Mouse (Mus musculus): ENCODE measurements around the gene Asxl1. TPM values are rescaled to one million over a fixed set of nuclear protein-coding genes. Genes with fewer than 3 reads are reported as not detected.
A peak's percentile ranks its signal among the peaks of the same experiment; 100 is the strongest.

Gene Asxl1
- polyA plus RNA-seq, 1 experiment from 2014 or later, result 19.6 TPM

DNA sequence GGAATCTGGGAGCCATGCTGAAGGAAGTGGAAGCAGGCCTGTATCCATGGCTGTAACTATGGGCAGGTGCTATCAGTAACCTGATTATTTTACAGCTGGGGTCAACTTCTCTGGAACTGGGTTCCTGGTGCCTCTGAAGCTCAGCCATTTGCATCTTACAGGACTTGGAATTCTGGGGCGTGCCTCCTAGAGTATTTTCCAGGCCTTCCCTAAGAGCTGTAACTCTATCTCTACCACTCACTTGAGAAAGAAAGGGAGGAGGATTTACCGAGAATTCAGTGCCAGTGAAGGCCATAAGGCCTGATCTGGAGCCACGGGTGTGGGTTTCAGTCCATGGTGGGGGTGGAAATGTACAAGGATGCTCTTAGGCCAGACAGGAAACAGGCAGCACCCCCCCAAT, 95.6 kb downstream of the Asxl1 start:
- DNase-seq (ENCODE audit: low spot score, missing footprints) (no peak), ATAC-seq (ENCODE audit: low FRiP score) (no peak)
- Histone ChIP-seq H3K36me3 (ENCODE audit: control insufficient read depth, insufficient read depth, low read length) (no peaks in the 10 kb centered on the region), H3K27ac (ENCODE audit: low read depth, low read length) (no peak overlapping the region), H3K27me3 (ENCODE audit: control insufficient read depth, insufficient read depth, low read length) (no peaks in the 10 kb centered on the region), H3K4me3 (ENCODE audit: low read depth, low read length) (no peak overlapping the region), H3K9ac (ENCODE audit: low read length) (no peak overlapping the region; the same call in 1 of the 2 replicates), H3K4me1 (ENCODE audit: control insufficient read depth, insufficient read depth, low read length) (peaks cover 45% of the 10 kb centered on the region), H3K9me3 (ENCODE audit: control insufficient read depth, low read length) (no peaks in the 10 kb centered on the region), H3K4me2 (no peak overlapping the region)
- WGBS, result 37% methylated on average over 3 of the region's 3 CpGs

DNA sequence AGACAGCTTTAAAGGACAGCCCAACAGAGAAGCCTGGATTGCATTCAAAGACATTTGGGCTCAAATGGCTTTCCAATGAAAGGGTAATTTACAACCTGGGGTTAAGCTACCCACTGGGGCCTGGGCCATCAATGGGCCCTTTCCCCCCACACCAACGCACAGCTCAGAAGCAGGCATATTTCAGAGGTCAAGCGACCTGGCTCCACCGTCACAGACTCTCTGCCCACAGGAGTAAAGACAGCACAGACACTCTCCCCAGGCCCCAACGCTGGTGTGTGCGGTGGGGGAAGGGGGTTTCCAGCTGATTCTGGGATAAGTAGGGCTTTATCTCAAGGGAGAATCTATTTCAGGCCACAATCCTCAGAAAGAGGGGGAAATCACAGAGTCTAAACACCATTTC, 97.1 kb downstream of the Asxl1 start:
- Histone ChIP-seq H3K9me3 (ENCODE audit: control insufficient read depth, low read length) (no peaks in the 10 kb centered on the region), H3K4me2 (peak overlapping the region; percentile 99), H3K36me3 (ENCODE audit: control insufficient read depth, insufficient read depth, low read length) (no peaks in the 10 kb centered on the region), H3K9ac (ENCODE audit: low read length) (peak overlapping the region; percentile 73), H3K4me1 (ENCODE audit: control insufficient read depth, insufficient read depth, low read length) (peaks cover 31% of the 10 kb centered on the region), H3K27ac (ENCODE audit: low read depth, low read length) (peak overlapping the region; percentile 93; the same call in 1 of the 2 replicates), H3K27me3 (ENCODE audit: control insufficient read depth, insufficient read depth, low read length) (no peaks in the 10 kb centered on the region), H3K4me3 (ENCODE audit: low read depth, low read length) (peak overlapping the region; percentile 87)
- no peak for ATAC-seq (ENCODE audit: low FRiP score)
- no peak for DNase-seq (ENCODE audit: low spot score, missing footprints)
- 4% methylated on average over 5 of the region's 5 CpGs for WGBS

DNA sequence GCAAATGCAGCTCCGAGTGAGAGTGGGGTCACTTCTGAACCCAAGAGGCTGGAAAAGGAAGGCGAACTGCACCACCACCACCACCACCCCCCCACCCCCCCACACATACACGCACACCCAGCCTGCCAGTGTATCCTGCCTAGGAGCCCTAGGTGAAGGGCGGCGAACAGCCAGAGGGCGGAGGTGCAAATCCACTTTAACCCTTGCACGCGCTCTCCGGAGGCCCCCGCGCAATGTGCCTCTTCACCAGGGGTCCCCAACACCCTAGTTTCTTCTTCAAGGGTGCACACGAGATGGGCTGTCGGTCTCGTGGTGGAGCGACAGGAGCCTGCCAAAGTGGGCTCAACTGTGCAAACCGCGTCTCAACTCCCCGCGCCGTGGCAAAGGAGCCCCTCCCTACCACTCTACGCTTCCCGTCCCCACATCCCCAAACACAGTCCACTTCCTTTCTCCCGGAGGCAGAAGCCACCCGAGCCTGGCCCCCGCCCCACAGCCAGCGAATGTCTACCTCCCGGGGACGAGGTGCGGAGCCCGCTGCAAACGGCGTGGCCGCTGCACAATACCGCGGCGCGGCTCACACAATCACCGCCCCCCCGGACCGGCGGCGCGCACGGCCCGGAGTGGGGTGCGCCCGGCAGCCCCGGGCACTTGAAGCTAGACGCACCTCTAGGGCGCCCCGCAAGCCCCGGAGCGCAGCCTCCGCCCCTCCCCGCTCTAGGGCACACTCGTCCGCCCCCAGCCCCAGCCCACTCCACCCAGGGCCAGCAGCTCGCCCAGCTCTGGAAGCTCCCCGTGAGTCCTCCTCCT, 98.0 kb downstream of the Asxl1 start:
- Histone ChIP-seq H3K36me3 (ENCODE audit: control insufficient read depth, insufficient read depth, low read length) (no peaks in the 10 kb centered on the region), H3K4me3 (ENCODE audit: low read depth, low read length) (peak overlapping the region; percentile 87), H3K27ac (ENCODE audit: low read depth, low read length) (peak overlapping the region; percentile 93), H3K4me2 (peak overlapping the region; percentile 99), H3K9me3 (ENCODE audit: control insufficient read depth, low read length) (no peaks in the 10 kb centered on the region), H3K4me1 (ENCODE audit: control insufficient read depth, insufficient read depth, low read length) (peaks cover 31% of the 10 kb centered on the region), H3K27me3 (ENCODE audit: control insufficient read depth, insufficient read depth, low read length) (no peaks in the 10 kb centered on the region), H3K9ac (ENCODE audit: low read length) (peak overlapping the region; percentile 73)
- DNase-seq (ENCODE audit: low spot score, missing footprints) (peak; percentile 97), ATAC-seq (ENCODE audit: low FRiP score) (peak; percentile 65)
- WGBS, result under 1% methylated on average over 55 of the region's 59 CpGs

DNA sequence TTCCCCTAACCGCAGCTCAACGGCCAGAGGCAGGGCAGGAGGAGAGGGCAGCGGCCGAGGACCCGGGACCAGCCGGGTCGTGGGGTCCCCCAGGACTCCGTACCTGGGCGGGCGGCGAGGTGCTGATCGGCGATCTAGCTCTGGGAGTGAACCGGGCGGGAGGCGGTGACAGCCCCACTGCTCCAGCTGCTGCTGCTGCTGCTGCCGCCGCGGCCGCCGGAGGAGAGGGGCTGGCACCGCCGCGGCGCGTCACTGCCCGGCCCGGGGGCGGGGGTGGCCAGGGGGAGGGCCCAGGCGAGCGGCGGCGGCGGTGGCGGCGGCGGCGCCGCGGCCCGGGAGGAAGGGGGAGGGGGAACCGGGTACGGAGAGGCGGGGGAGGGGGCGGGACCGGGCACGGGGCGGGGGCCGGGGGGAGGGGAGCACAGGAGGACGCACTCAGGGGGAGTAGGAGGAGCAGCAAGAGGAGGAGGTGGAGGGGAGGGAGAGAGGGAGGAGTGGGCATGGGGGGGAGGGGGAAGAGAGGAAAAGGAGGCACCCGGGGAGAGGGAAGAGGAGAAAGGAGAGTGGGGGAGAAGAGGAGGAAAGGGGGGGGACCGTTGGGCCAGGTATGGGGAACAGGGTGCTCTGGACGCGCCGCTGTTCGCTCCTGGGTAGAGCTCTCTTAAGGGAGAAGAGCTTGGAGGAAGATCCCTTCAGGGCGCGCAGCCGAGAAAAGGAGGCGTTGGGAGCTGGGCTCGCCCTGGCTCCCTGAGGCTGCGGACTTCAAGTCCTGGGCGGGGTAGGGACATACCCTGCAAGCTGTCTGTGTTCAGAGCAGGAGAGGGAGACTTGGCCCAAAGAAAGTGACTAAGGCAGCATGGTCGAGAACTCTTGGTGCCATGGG, 98.9 kb downstream of the Asxl1 start:
- 0% methylated on average over 31 of the region's 64 CpGs for WGBS
- Histone ChIP-seq H3K4me3 (ENCODE audit: low read depth, low read length) (peak overlapping the region; percentile 87), H3K9ac (ENCODE audit: low read length) (peak overlapping the region; percentile 73), H3K27ac (ENCODE audit: low read depth, low read length) (peak overlapping the region; percentile 93), H3K27me3 (ENCODE audit: control insufficient read depth, insufficient read depth, low read length) (no peaks in the 10 kb centered on the region), H3K4me1 (ENCODE audit: control insufficient read depth, insufficient read depth, low read length) (peaks cover 31% of the 10 kb centered on the region), H3K36me3 (ENCODE audit: control insufficient read depth, insufficient read depth, low read length) (no peaks in the 10 kb centered on the region), H3K9me3 (ENCODE audit: control insufficient read depth, low read length) (no peaks in the 10 kb centered on the region), H3K4me2 (peak overlapping the region; percentile 99)
- ATAC-seq (ENCODE audit: low FRiP score), result peak; percentile 72
- peak; percentile 98 for DNase-seq (ENCODE audit: low spot score, missing footprints)

DNA sequence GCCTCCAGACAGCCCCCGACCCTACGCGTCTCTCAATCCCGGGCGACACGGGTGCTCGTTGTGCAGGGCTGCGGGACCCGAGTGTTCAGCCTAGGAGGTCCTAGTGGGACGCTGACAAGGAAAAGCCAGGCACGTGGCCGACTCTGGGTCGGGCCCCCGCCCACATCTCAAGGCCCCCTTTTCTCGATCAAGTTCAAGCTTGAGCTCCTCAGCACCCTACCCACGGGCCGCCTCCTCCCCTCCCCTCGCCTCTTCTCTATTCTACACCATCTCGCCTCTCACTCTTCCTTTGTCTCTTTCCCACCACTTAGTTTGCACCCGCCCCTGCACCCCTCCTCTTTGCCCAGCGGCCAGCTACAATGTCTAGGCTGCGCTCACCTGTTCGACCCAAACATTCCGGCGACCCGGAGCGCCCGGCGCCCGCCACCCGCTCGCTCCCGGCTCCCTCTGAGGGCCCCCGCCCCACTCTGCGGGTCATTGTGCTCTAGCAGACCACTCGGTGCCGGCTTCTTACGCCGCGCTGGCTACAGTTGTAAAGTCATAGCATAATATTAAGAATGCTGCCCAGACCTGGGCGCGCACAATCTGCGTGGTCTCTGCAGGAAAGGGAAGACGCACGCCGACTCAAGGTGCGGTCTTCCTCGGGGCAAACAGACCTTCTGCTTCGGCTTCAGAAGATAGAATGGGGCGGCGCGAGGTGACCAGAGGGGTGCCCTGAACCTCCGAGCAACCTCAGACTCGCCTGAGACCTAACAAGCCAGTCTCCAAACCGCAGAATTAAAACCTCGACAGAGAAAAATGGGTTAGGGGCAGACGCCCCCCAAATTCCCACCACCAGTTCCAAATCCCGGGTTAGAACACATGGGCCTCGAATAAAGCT, 99.7 kb downstream of the Asxl1 start:
- Histone ChIP-seq H3K36me3 (ENCODE audit: control insufficient read depth, insufficient read depth, low read length) (no peaks in the 10 kb centered on the region), H3K4me1 (ENCODE audit: control insufficient read depth, insufficient read depth, low read length) (peaks cover 29% of the 10 kb centered on the region), H3K9me3 (ENCODE audit: control insufficient read depth, low read length) (no peaks in the 10 kb centered on the region), H3K4me2 (peak overlapping the region; percentile 99), H3K27ac (ENCODE audit: low read depth, low read length) (peak overlapping the region; percentile 93), H3K27me3 (ENCODE audit: control insufficient read depth, insufficient read depth, low read length) (no peaks in the 10 kb centered on the region), H3K4me3 (ENCODE audit: low read depth, low read length) (peak overlapping the region; percentile 87), H3K9ac (ENCODE audit: low read length) (peak overlapping the region; percentile 73)
- DNase-seq (ENCODE audit: low spot score, missing footprints) (no peak), ATAC-seq (ENCODE audit: low FRiP score) (peak; percentile 56)
- under 1% methylated on average over 59 of the region's 59 CpGs for WGBS

DNA sequence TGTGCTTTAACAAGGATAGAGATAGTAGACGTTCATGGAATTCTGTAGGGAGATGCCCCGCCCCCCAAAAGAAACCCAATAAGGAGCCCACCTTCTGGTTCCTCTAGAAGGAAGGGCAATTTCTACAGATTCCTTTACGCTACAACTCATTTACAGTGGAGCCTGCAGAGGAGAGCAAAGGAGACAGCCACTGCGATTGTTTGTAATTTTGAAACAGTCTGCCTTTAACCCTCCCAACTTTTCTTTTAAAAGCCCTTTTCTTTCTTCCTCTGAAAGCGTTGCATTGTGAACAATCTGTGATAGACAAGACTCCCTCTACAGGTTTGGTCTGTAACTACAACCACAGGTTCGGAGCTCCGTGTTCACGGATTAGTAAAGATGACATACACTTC, 100.4 kb downstream of the Asxl1 start:
- Histone ChIP-seq H3K27ac (ENCODE audit: low read depth, low read length) (peak overlapping the region; percentile 93), H3K4me2 (peak overlapping the region; percentile 99), H3K27me3 (ENCODE audit: control insufficient read depth, insufficient read depth, low read length) (no peaks in the 10 kb centered on the region), H3K9ac (ENCODE audit: low read length) (peak overlapping the region; percentile 73), H3K4me1 (ENCODE audit: control insufficient read depth, insufficient read depth, low read length) (peaks cover 22% of the 10 kb centered on the region), H3K9me3 (ENCODE audit: control insufficient read depth, low read length) (no peaks in the 10 kb centered on the region), H3K36me3 (ENCODE audit: control insufficient read depth, insufficient read depth, low read length) (no peaks in the 10 kb centered on the region), H3K4me3 (ENCODE audit: low read depth, low read length) (peak overlapping the region; percentile 87)
- DNase-seq (ENCODE audit: low spot score, missing footprints), result peak; percentile 98
- under 1% methylated on average over 8 of the region's 8 CpGs for WGBS
- ATAC-seq (ENCODE audit: low FRiP score), result no peak

DNA sequence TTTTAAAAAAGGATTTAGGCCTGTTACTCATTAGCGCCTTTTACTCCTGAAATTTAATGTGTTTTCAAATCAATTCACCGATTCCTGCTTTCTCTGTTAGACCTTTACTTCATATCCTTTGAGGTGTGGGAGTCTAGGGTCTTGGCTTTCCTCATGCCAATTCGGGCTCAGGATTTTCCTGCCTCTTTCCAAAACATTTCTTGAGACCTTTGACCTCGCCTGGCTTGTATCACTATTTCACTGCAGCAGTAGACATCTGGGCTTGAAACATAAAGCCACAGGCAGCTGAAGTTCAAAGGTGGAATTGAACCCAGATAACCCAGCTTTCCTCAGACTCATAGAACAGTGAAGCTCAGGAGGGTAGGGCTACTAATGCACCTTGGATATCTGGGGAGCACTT, 100.8 kb downstream of the Asxl1 start:
- H3K4me3 ChIP-seq (ENCODE audit: low read depth, low read length), result no peak overlapping the region; the same call in 1 of the 2 replicates
- no peak overlapping the region for H3K27ac ChIP-seq (ENCODE audit: low read depth, low read length)
- H3K36me3 ChIP-seq (ENCODE audit: control insufficient read depth, insufficient read depth, low read length), result no peaks in the 10 kb centered on the region
- peak overlapping the region; percentile 99; the same call in 1 of the 2 replicates for H3K4me2 ChIP-seq
- WGBS, result 26% methylated on average over 4 of the region's 4 CpGs
- H3K27me3 ChIP-seq (ENCODE audit: control insufficient read depth, insufficient read depth, low read length), result no peaks in the 10 kb centered on the region
- no peaks in the 10 kb centered on the region for H3K9me3 ChIP-seq (ENCODE audit: control insufficient read depth, low read length)
- no peak for ATAC-seq (ENCODE audit: low FRiP score)
- no peak for DNase-seq (ENCODE audit: low spot score, missing footprints)
- H3K9ac ChIP-seq (ENCODE audit: low read length), result no peak overlapping the region
- peaks cover 19% of the 10 kb centered on the region for H3K4me1 ChIP-seq (ENCODE audit: control insufficient read depth, insufficient read depth, low read length)

DNA sequence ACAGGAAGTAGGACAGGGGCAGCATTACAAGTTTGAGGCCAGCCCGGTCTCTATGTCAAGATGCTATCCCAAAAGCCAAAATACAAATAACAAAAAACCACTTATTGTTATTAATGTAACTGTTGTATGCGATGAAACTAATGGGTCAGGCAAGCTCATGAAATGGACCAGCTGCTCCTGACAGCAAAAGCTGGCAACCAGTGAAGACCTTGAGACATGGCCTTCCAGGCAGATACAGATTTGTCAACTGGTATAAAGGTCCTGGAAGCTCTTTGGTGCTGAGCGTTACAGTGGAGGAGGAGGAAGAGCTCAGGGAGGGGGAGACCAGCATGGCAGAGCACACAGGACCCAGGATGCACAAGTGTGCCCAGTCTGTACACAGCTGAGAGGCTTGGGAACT, 102.1 kb downstream of the Asxl1 start:
- H3K4me3 ChIP-seq (ENCODE audit: low read depth, low read length), result no peak overlapping the region
- WGBS, result 92% methylated on average over 3 of the region's 3 CpGs
- H3K27ac ChIP-seq (ENCODE audit: low read depth, low read length), result no peak overlapping the region
- DNase-seq (ENCODE audit: low spot score, missing footprints), result no peak
- no peaks in the 10 kb centered on the region for H3K27me3 ChIP-seq (ENCODE audit: control insufficient read depth, insufficient read depth, low read length)
- H3K9me3 ChIP-seq (ENCODE audit: control insufficient read depth, low read length), result no peaks in the 10 kb centered on the region
- no peak overlapping the region for H3K9ac ChIP-seq (ENCODE audit: low read length)
- no peak overlapping the region for H3K4me2 ChIP-seq
- no peak for ATAC-seq (ENCODE audit: low FRiP score)
- no peaks in the 10 kb centered on the region for H3K36me3 ChIP-seq (ENCODE audit: control insufficient read depth, insufficient read depth, low read length)
- H3K4me1 ChIP-seq (ENCODE audit: control insufficient read depth, insufficient read depth, low read length), result peaks cover 10% of the 10 kb centered on the region
